Mouse (Mus musculus) WW6 (cell line): ENCODE measurements around the gene Gucd1.
"Not testable (repeated sequence)": the region's sequence is repeated elsewhere in the genome, so short reads cannot be mapped to it uniquely, and the experiment has no call there.

Experiments used
- DNase-seq: peaks from one replicate; pipeline ENCODE4 v3.0.0-alpha.2; 2013; ENCODE audit warnings: low read depth, low spot score

Gene Gucd1

GRCm38 (mm10) chr10:75436604-75437217, 81.1 kb downstream of the Gucd1 start:
- peak; percentile 28 for DNase-seq

- DNase-seq = no peak
These were observed 87.1 kb downstream of the Gucd1 start for GRCm38 (mm10) chr10:75430633-75431032.

- DNase-seq = no peak
These were observed 87.6 kb downstream of the Gucd1 start for GRCm38 (mm10) chr10:75430147-75430537.

- DNase-seq = no peak
These were observed 88.1 kb downstream of the Gucd1 start for GRCm38 (mm10) chr10:75429522-75430146.

GRCm38 (mm10) chr10:75429004-75429380, 88.8 kb downstream of the Gucd1 start:
- DNase-seq = no peak

GRCm38 (mm10) chr10:75428049-75429003, 89.4 kb downstream of the Gucd1 start:
- DNase-seq = no peak

GRCm38 (mm10) chr10:75424498-75424901, 93.3 kb downstream of the Gucd1 start:
- DNase-seq = no peak

GRCm38 (mm10) chr10:75418747-75419146, 99.0 kb downstream of the Gucd1 start:
- no peak for DNase-seq

GRCm38 (mm10) chr10:75417363-75418042, 100.3 kb downstream of the Gucd1 start:
- DNase-seq = no peak

- DNase-seq = no peak
These were observed 102.8 kb downstream of the Gucd1 start for GRCm38 (mm10) chr10:75414925-75415324.

GRCm38 (mm10) chr10:75412114-75413103, 105.4 kb downstream of the Gucd1 start:
- DNase-seq = no peak

- DNase-seq = not testable (repeated sequence)
These were observed 106.2 kb downstream of the Gucd1 start for GRCm38 (mm10) chr10:75411343-75412113.

- no peak for DNase-seq
These were observed 110.0 kb downstream of the Gucd1 start for GRCm38 (mm10) chr10:75407741-75408140.

- DNase-seq = no peak
These were observed 111.0 kb downstream of the Gucd1 start for GRCm38 (mm10) chr10:75406755-75407154.

GRCm38 (mm10) chr10:75405916-75406315, 111.9 kb downstream of the Gucd1 start:
- no peak for DNase-seq

GRCm38 (mm10) chr10:75400958-75401357, 116.8 kb downstream of the Gucd1 start, which contains the start of gene Upb1:
Gene Upb1 (plus strand): TSS chr10:75401115.
- no peak for DNase-seq

GRCm38 (mm10) chr10:75396966-75397365, 120.8 kb downstream of the Gucd1 start:
- no peak for DNase-seq

- DNase-seq = no peak
These were observed 123.0 kb downstream of the Gucd1 start for GRCm38 (mm10) chr10:75394796-75395195.

GRCm38 (mm10) chr10:75390832-75391231, 126.9 kb downstream of the Gucd1 start:
- DNase-seq = no peak

- no peak for DNase-seq
These were observed 127.6 kb downstream of the Gucd1 start for GRCm38 (mm10) chr10:75390156-75390555.
